19 mouse cellular contexts compared by ENCODE assay signal in the genomic region with DNA sequence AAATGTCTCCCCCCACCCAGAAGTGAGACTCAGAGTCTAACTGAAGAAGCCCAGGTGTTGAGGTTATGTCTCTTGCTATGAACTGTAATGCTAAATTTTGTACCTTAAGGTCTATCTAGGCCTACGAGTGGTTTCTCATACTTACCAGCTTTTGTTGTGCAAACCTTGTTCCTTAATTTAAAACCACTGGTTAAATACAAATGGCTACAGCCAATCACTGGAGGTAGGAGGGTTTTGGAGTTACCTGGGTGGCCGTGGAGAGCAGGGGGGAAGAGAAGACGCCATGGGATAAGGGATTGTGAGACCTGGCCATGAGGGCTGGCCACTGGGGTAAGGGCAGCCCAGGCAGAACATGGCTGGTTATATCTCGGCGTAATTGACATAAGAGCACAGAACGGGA. TPM values are rescaled to one million over a fixed set of nuclear protein-coding genes. Genes with fewer than 3 reads are reported as not detected.
"Had no signal": no experiment of that assay in that cellular context is flagged by ENCODE, and none has a peak within 500 bp of the region (broad histone marks: within the 10 kb centered on the region; RNA-seq: fewer than 3 reads in every experiment).

No protein-coding gene starts in this region.

- H3K9ac ChIP-seq: limb, embryonic 12.5 days; midbrain, embryonic 13.5 days; neural tube, embryonic 13.5 days had no signal

- H3K4me2 ChIP-seq: limb, embryonic 12.5 days; midbrain, embryonic 13.5 days; neural tube, embryonic 13.5 days had no signal

- H3K36me3 ChIP-seq: limb, embryonic 12.5 days; midbrain, embryonic 13.5 days; neural tube, embryonic 13.5 days had no signal

- H3K27me3 ChIP-seq: limb, embryonic 12.5 days; midbrain, embryonic 13.5 days; neural tube, embryonic 13.5 days had no signal

- H3K27ac ChIP-seq: limb, embryonic 12.5 days; midbrain, embryonic 13.5 days; neural tube, embryonic 13.5 days; stomach, postnatal 0 days had no signal

- H3K9me3 ChIP-seq: limb, embryonic 12.5 days; midbrain, embryonic 13.5 days had no signal

- H3K4me1 ChIP-seq: midbrain, embryonic 13.5 days; neural tube, embryonic 13.5 days had no signal

- H3K4me3 ChIP-seq: limb, embryonic 12.5 days; midbrain, embryonic 13.5 days; neural tube, embryonic 13.5 days had no signal

- ATAC-seq: intestine, embryonic 16.5 days had no signal

- DNase-seq: layer of hippocampus, adult 9-11 months; right cerebral cortex, adult 18-20 months; right cerebral cortex, postnatal 25 days had no signal

RNA-seq across cellular contexts. Expression of a gene that starts 14.2 kb away (rescaled TPM):
- total RNA-seq: layer of hippocampus, adult 18-20 months; layer of hippocampus, postnatal 36 days; left cerebral cortex, postnatal 25 days had no signal
- polyA plus RNA-seq: limb, embryonic 12.5 days had no signal

RNA-seq across cellular contexts. Expression of a gene that starts 22.2 kb away (rescaled TPM):
- total RNA-seq: layer of hippocampus, adult 18-20 months; layer of hippocampus, postnatal 36 days; left cerebral cortex, adult 8-10 months; left cerebral cortex, postnatal 25 days; liver, adult 2 months had no signal
- polyA plus RNA-seq: liver, adult 2 months; neural tube, embryonic 13.5 days; small intestine, adult 2 months had no signal

RNA-seq across cellular contexts. Expression of a gene that starts 45.8 kb away (rescaled TPM):
- total RNA-seq: layer of hippocampus, postnatal 36 days; liver, adult 2 months; megakaryocyte-erythroid progenitor cell, adult 5-6 weeks had no signal
- polyA plus RNA-seq: kidney, embryonic 16.5 days; limb, embryonic 12.5 days; liver, adult 2 months; lung, adult 2 months; lung, postnatal 0 days; midbrain, embryonic 13.5 days; neural tube, embryonic 13.5 days; small intestine, adult 2 months; stomach, postnatal 0 days; urinary bladder, adult 2 months had no signal

RNA-seq across cellular contexts. Expression of a gene that starts 57.3 kb away (rescaled TPM):
- total RNA-seq: layer of hippocampus, adult 18-20 months; layer of hippocampus, postnatal 36 days; left cerebral cortex, postnatal 25 days; liver, adult 2 months had no signal
- polyA plus RNA-seq: liver, adult 2 months; midbrain, embryonic 13.5 days; small intestine, adult 2 months had no signal
